Mouse (Mus musculus) heart, adult 8-10 months (tissue): Measurements from ENCODE around the gene Vamp9. TPM values are rescaled to one million over a fixed set of nuclear protein-coding genes. Genes with fewer than 3 reads are reported as not detected.

Experiments used
- DNase-seq: peaks from one replicate; pipeline ENCODE4 v3.0.0; 2022; ENCODE audit warnings: low spot score
- total RNA-seq, 4 experiments: library from RNA; stranded (reverse); gene quantifications; 2 replicates each; pipeline ENCODE4 v1.2.4; 2022

The Vamp9 gene
- not detected for total RNA-seq

DNA sequence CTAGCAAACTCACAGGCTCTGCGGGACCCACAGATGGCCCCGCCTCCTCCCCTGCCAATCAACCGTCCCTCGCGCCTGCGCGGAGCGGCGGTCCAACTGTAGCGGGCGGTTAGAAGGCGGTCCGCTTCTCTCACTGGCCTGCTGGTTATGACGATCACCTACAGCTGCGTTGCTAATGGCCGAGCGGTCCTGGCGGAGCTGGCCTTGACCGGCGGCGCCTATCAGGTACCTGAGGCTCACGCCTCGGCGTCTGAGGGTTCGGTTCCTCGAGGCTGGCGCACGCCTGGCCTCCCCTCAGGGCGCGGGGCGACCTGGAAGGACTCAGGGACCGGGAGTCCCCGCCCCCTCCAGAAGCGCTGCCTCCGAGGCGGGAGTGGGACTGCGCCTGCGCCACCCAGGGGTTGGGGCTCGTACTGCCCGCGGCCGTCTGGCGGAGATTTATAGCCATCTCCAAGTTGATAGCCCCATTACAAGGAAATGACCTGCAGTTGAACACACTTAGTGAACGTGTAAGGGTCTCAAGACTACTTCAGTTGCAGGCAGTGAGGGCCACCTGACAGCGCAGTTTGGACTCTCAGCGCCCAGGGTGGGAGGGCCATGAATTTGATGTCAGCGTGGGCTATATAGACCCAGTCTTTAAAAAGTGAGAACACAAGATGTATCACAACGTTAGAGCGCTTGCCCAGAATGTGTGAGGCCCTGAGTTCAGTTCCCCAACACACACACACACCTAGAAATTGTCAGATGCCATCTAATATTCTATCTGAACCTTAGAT lies at the start of gene Vamp9:
TSS of gene Vamp9 (plus strand) at position 74 of the 776 bp plus-strand sequence.
- DNase-seq: peak; percentile 96

DNA sequence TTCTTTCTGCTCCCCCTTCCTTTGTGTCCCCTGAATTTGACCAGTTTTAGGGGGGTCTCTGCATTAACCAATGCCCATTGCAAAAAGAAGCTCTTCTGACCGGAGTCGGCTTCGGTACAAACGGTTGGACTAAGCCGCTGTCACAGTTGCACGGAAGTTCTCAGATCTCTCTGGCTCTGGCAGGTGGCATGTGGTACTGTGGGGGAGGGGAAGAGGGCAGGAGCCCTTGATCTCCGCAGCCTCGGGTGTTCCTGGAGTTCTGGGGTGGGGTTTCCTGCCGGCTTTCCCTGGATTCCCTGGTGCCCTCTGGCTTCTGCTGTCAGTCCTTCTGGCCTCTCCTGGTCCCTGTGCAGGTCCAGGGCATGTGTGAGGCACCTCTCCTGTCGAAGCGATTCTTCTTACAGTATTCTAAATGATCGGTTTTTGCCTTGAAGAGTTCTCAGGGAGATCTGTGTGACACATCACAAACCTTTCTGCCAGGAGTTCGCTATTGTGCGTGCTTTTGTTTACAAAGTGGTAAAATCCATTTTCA lies 48.9 kb upstream of the Vamp9 start:
- no peak for DNase-seq

DNA sequence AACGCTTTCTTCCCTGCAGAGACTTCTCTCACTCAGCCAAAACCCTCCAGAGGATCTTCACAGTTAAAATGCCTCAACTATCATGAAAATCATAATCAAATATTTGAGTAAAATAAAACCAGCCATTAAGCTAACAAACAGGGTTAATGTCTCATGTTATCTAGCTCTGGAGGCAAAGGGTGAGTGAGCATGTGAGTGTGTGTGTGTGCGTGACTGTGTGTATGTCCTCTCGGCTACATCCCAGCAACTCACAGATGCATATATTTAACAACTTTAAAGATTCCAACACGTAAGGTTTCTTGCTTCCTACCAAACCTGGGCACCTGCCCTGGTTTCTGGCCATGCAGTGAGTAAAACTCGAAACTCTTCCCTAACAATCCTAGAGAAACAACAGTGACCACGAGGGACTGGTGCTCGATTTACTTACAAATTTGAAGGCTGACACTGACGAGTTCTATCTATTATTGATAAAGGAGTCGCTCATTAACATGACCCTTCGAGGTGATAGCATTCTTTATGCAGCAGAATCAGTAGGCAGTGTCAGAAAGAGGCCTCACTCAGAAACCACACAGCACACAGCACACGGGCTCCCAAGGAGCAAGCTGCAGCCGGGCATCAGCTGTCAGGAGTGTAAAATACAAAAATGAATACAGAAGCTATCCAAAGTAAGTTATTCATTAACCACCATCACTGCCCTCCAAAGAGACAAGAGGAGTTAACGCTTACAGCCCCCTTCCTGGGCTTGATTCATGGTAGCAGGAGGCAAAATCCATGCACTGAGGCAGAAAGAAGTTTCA lies 46.2 kb upstream of the Vamp9 start:
- DNase-seq: no peak

DNA sequence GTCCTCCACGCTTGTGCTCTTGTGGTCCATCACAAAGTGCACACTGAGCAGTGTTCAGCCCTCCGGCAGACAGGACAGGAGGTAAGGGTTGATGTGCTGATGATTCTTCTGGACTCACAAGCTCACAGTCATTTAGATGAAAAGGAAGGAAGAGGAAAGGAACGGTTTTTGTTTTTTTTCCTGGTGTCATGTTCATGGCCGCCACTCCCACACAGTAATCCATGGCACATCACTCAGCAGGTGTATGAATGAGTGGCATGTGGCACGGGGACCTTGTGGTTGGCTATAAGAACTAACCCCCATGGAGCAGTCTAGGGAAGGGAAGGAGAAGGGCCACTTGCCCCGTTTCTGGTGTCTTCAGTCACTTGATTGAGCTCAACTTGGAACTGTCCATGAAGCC lies 44.2 kb upstream of the Vamp9 start:
- DNase-seq: no peak

DNA sequence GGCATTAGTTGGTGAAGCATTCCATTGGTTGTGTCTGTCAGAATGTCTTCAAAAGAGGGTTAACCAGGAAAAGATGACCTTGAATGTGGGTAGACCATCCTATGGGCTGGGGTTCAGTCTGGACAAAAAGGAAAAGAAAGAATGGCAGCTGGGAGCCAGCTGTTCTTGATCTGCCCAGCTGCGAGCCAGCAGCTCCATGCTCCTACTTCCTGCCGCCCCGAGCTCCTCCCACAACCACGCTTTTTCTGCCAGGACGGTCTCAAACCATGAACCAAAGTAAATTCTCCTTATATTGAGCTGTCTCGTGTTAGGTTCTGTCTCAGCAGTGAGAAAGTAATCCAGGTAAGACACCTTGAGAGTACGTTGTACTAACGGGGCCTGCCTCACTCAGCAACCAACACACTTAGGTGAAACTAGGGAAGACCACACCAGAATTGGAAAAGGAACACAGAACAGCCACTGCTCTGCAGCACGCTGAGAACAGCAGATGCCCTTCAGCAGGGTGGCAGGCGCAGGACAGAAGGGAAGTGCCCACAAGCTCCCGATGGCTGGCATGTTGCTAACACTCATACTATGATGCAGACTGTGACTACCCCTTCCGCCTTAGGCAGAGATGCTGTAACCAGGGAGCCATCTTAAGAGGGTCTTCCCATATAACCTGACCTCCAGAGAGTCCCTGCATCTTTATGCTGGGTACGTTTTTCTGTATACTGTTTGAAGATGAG lies 42.2 kb upstream of the Vamp9 start:
- no peak for DNase-seq

DNA sequence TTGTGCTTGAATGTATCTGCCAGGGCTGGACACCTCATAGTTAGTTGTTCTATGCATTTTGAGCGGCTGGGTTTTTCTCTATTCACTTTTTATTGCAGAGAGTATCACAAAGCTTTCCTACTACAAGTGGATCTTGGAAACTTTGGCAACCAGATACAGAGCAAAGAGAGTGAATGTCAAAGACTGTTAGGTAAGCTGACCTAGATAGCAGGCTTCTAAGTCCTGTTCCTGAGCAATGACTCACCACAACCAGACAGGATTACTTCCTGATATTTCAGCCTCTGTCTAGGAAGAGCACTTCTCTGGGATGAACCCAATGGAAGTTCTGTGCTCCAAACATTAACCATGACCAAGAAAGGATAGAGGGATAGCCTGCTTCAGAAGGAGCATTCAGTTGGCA lies 40.3 kb upstream of the Vamp9 start:
- DNase-seq: no peak

DNA sequence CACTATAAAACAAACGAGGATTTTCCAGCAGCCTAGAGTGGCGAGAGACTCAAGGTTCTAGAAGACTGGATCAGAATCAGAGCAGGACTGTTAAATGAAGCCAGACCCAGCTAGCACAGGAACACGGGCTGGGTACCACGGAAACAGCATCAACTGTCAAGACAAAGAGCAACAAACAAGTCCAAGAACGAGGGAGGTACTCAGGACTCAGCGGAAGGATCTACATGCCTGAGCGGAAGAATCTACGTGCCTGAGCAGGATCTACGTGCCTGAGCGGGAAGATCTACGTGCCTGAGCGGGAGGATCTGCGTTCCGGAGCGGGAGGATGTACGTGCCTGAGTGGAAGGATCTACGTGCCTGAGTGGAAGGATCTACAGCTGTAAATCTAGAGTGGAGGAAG lies 37.8 kb upstream of the Vamp9 start:
- no peak for DNase-seq

DNA sequence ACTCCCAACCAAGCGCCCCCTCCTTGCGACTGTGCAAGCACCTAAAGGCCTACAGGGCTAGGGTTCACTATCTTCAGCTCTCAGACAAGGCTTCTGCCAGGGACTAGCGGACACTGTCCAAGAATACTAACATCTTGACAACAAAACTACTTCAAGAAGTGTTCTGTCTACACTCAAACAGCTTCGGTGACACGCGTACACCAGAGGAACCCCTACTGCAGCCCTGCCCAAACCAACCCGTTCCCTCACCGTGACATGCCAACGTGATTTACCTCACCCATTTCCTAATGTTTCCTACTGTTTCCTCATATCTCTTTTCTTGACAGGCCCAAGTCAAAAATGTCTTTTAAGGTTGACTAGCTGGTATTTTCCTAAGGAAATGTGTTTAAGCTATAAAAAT lies 37.1 kb upstream of the Vamp9 start:
- no peak for DNase-seq

DNA sequence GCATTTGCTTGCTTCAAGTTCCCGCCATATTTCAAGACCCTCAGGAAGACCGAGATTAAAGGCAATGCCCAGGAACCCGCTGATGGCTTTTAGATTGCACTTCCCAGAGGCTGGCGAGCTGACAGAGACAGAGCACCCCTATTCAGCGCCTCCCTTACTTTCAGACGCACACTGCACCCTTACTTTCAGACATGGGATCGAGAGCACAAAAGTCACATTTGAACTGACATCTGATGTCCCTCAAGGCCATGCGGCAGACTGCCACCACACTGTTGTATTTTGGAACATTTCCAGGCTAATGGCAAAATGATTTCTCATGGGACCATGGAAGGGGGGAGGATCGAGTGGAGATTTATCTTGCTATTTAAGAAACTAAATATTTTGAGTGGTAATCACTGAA lies 28.5 kb upstream of the Vamp9 start:
- no peak for DNase-seq

DNA sequence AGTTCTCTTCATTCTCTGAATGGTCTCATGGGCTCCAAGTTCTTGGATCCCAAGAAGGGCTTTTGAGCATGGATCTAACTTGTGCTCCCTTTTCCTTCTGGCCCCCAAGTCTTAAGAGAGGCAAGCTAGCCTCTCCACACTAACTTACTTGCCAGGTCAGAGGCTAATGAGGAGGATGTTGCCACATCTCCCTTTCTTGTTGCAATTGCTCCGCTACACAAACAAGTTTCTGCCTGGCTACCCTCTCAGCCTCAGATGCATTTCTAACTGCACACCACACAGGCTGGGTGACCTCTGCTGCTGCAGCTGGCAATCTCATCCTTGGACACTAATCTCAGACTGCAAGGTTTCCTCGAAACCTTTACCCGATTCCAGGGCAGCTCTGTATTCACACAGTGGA lies 23.6 kb upstream of the Vamp9 start:
- DNase-seq: no peak

DNA sequence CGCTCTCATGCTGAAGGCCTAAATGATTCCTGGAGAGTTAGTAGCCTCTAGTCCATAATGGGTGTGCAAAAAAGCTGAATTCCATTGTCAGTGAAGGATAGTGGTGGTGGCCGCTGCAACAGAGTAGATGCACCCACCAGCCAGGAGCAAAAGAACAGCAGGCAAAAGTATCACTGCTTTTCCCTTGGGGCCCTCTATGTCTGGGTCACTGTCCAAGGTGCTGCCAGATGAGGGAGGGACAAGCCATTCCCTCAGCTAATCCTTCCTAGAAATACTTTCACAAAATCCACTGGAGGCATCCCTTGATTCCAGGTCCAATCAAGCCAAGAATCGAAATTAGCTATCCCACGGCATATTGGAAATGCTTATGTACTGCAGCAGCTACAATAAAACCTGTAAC lies 22.0 kb upstream of the Vamp9 start:
- DNase-seq: no peak

DNA sequence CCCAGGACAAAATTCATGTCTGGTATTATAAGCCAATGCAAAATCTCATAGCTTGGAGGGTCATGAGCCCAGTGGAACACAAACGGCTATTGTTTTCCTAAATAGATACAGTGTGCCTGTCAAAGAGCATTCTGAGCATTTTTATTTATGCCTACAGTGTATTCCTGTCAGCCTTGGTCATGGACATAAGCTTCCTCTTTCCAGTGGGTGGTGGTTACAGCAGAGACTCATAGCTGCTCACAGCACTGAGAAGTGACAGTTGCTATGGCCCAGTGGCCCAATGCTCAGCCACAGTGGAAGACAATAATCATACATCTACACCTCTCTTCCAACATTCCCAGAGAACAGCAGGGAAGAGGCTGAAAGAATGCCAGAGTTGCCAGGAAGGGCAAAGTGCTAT lies 18.9 kb upstream of the Vamp9 start:
- no peak for DNase-seq

DNA sequence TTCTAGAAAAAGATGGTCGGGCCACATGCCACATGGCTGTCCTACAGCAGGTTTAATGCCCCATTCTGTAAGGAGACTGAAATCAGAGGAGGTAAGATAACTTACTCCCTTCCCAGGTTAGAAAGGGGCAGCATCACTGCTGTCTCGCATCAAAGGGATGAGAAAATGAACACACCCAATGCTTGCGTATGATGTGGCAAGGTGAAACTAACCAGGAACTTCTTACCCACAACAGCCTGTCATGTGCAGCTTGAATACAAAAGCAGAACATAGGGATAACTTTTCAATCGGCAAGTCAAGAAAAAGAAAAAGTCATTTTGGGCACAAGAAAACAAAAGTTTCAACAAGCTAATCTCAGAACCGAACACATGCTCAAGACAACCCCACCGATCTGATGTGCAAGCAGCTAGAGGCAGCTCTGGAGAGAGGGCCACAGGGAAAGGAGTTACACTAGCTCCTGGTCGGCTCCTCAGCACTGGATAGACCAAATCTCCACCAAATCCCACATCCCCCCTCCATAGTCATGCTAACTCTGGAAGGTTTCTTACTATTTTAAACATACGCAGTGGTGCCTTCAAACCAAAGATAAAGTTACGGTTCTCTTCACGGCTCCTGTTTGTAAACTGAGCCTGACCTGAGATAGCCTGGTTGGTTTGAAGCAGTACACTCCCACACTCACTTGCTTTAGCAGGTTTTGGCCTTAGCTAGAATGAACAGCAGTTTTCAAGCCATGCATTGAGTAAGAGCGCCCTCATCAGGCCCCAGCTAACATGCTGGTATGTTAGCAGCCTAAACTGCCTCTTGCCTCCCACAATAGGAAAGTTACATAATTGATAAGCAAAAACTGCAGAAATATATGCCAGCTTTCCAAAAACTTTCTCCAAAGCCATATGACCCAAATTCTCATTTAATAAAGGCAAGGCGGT lies 14.3 kb upstream of the Vamp9 start:
- DNase-seq: peak; percentile 12

DNA sequence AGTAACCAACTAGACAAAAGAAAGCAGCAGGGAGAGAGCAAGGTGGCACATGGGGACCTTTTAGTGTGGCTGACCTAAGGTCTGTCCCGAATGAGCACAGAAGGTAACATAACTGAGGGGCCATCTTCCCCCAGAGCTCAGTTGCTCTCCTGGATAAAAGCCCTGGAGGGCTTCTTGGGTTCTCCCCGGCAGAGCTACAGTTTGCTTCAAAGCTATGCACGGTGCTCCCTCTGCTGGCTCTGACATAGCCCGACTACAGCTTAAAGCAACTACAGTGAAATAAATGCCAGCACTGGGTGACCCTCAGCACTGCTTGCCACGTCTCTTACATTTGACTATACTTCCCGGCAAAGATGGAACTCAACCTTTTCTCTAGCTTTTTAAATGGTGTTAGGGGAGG lies 6.0 kb upstream of the Vamp9 start:
- DNase-seq: no peak

DNA sequence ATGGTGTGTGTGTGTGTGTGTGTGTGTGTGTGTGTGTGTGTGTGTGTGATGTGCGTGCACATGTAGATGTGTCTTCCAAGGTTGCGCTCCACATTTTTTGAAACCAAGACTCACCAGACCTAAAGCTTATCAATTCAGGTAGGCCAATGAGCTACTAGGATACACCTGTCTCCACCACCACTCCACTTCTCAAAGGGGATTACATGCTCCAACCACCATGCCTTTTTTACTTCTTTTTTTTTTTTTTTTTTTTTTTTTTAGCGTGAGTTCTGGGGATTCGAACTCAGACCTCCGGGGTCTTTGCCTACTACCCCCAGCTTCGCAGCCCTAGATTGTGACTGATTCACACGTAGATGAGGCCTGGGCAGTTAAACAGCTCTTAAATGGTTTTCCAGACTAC lies 323 bp upstream of the Vamp9 start:
- DNase-seq: no peak

DNA sequence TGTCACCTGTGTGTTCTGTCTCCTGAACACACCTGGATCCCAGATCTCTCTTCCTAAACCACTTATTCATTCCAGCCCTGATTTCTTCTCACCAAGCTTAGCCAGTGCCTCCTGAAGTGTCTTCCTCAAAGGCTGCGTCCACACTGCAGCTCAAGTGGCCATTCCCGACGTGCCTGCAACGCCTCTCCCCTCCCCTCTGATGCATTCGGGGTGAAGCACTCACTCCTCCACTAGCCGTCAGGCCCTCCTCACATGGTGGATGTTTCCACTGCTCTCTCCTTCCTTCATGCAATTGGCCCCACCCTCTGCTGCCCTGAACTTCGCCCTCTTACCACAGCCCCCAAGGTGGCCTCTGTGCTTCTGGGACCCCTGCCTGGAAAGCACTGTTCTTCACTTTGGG lies 9.4 kb downstream of the Vamp9 start:
- DNase-seq: no peak

DNA sequence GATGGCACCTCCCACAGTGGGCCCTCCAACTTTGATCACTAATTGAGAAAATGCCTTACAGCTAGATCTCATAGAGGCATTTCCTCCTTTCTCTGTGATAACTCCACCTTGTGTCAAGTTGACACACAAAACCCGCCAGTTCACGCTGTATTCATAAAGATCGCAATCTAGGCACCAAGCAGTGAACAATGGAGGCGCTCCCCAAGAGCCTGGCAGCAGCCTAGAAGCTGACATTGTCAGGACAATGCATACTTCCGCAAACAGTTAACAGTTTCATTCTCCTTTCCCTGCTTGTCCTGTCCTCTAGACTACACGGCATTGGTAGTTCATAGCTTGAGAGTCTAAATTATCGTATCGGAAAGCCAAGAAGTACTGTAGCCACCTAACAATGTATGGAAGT lies 16.0 kb downstream of the Vamp9 start:
- DNase-seq: no peak

DNA sequence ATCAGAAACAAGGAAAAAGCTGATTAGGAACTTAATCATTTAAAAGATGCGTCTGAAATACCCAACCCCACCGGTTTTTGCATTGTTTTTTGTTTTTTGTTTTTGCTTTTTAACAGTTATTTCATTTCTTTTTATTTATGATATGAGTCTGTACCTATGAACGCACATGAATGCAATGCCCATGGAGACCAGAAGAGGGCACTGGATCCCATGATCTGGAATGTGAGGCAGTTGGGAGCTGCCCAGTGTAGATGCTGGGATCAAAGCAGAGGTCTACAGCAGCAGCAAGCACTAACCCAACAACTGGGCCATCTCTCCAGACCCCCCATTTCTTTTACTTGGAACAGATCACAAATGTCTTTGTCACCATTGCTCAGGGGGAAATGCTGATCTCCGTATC lies 21.9 kb downstream of the Vamp9 start:
- peak; percentile 30 for DNase-seq

DNA sequence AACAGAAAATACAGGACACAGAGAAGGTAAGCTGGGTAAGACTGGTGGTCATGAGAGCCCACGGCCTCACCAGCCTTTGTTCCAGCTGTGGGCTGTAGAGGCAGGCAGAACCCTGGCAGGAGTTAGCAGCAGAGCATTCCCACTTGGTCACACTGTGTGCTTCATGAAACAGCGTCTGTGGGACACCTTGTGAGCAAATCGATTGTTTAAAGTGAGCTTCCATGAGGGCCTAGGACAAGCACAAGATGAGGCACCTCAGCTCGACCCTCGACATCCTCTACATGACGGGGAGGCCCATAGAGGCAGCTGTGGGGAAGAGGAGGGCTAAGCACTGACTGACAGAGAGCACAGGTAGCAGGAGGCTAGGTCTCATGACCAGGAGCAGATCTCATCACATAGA lies 25.9 kb downstream of the Vamp9 start:
- DNase-seq: no peak

DNA sequence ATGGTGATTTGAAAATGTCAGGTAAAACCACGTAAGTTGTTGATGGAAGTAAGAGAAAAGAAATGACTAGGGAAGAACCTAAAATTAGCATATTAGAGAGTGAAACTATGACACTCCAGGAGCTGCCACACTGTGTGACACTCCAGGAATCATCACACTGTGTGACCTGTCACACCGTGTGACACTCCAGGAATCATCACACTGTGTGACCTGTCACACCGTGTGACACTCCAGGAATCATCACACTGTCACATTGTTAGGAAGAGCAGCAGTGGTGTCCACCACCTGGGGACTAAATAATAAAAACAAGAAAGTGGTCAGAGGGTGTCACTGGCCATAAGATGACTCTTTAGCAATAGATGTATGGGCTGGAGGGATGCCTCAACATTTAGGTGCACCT lies 33.4 kb downstream of the Vamp9 start:
- no peak for DNase-seq

DNA sequence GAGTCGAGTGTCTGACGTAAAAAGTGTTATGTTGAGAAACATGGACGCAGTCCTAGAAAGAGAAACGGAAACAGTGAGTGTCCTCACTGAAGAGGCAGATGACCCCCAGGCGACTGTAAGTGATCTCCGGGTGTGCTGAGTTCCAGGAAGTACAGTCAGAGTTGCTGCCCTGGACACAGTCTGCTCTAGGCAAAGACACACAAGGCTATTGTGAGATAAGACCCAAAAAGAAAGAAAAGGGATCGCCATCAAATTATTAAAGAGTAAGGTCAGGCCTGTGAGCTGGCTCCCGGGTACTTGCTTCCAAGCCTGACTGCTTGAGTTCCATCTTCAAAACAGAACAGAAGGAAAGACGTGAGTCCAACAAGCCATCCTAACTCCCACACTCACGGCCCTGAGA lies 35.2 kb downstream of the Vamp9 start:
- DNase-seq: no peak
